Mouse (Mus musculus): Measurements from ENCODE around the gene Cwc27. TPM values are rescaled to one million over a fixed set of nuclear protein-coding genes. Genes with fewer than 3 reads are reported as not detected.

Gene Cwc27
- polyA plus RNA-seq, 1 experiment from 2014 or later: 26.5 TPM

DNA sequence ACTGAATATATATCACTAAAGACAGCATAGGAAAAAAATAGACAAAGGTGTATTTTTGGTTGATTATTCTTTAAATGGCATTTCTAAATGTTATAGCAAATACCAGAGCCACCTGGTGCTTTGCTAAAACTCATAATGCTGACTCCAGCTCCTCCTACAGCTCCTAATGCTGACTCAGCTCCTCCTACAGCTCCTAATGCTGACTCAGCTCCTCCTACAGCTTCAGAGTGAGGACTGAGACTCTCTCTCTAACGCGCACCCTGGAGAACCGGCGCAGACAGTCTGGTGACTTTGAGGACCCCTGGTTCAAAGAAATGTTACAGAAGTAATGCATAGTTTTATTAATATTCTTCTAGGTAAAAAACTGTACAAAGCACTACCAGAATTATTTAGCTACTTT lies 74.1 kb downstream of the Cwc27 start:
- Histone ChIP-seq H3K36me3 (ENCODE audit: control insufficient read depth, insufficient read depth, low read length) (no peaks in the 10 kb centered on the region), H3K9me3 (ENCODE audit: control insufficient read depth, low read length) (no peaks in the 10 kb centered on the region), H3K9ac (replicated peaks; ENCODE audit: low read length) (no peak overlapping the region), H3K27ac (replicated peaks; ENCODE audit: low read depth, low read length) (no peak overlapping the region), H3K27me3 (ENCODE audit: control insufficient read depth, insufficient read depth, low read length) (no peaks in the 10 kb centered on the region), H3K4me2 (ENCODE audit: low read length) (no peak overlapping the region), H3K4me3 (replicated peaks; ENCODE audit: low read depth, low read length) (no peak overlapping the region), H3K4me1 (ENCODE audit: control insufficient read depth, insufficient read depth, low read length) (no peaks in the 10 kb centered on the region)
- DNase-seq (no peak), ATAC-seq (ENCODE audit: low FRiP score, low TSS enrichment) (no peak)
- WGBS: 92% methylated on average over 4 of the region's 4 CpGs

DNA sequence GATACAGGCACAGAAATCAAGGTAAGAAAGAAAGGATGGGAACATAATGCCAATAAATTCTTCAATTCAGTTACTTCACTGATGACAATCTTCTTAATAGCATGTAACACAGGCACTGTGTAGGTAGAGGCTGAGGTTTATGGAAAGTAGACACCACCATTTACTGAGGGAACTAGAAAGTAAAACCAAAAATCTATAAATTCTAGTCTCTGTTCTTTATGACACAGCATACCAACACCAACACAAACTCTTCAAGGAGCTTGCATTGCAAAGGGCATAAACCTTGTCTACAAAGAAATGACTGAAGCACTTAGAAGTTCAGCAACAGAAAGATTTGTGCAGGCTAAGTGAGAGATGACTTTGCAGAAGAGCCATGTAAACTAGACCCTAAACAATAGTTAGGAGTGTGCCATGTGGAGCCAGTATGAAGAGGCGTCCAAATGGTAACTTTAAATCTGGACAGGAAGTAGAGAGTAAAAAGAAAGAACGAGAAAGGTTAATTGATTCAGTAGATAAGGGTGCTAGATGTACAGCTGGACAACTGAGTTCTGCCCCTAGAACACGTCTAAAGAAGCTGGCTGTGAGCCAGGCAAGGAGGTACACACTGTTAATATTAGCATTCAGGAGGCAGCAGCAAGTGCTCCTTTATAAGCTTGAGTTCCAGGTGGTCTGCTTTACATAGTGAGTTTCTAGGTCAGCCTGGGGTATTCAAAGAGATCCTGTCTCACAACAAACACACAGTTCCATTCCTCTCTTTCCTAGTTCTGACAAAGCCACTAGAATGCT lies 87.5 kb downstream of the Cwc27 start:
- H3K4me2 ChIP-seq (ENCODE audit: low read length): no peak overlapping the region
- H3K4me3 ChIP-seq (replicated peaks; ENCODE audit: low read depth, low read length): no peak overlapping the region
- no peak for DNase-seq
- H3K27ac ChIP-seq (replicated peaks; ENCODE audit: low read depth, low read length): no peak overlapping the region
- H3K36me3 ChIP-seq (ENCODE audit: control insufficient read depth, insufficient read depth, low read length): no peaks in the 10 kb centered on the region
- no peak for ATAC-seq (ENCODE audit: low FRiP score, low TSS enrichment)
- no peak overlapping the region for H3K9ac ChIP-seq (replicated peaks; ENCODE audit: low read length)
- H3K9me3 ChIP-seq (ENCODE audit: control insufficient read depth, low read length): no peaks in the 10 kb centered on the region
- 82% methylated on average over 3 of the region's 3 CpGs for WGBS
- H3K27me3 ChIP-seq (ENCODE audit: control insufficient read depth, insufficient read depth, low read length): no peaks in the 10 kb centered on the region
- no peaks in the 10 kb centered on the region for H3K4me1 ChIP-seq (ENCODE audit: control insufficient read depth, insufficient read depth, low read length)

DNA sequence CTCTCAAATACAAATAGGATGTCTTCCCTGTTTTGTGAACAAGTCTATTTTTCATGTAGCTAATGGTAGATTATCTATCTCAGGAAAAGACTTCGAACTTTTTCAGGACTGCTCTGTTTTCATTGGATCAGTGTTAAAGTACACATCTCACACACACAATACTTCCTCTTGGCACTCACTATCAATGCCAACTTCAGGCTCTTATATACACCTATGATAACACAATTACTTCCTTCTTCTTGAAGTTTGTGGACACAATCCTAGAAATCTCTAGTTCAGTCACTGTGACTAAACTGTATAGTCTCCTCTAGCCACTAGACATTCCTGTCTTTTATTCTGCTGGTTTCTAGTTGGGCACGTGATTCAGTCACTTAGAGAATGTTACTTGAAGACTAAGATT lies 89.3 kb downstream of the Cwc27 start:
- Histone ChIP-seq H3K9ac (replicated peaks; ENCODE audit: low read length) (no peak overlapping the region), H3K4me2 (ENCODE audit: low read length) (no peak overlapping the region), H3K4me1 (ENCODE audit: control insufficient read depth, insufficient read depth, low read length) (no peaks in the 10 kb centered on the region), H3K4me3 (replicated peaks; ENCODE audit: low read depth, low read length) (no peak overlapping the region), H3K36me3 (ENCODE audit: control insufficient read depth, insufficient read depth, low read length) (no peaks in the 10 kb centered on the region), H3K27me3 (ENCODE audit: control insufficient read depth, insufficient read depth, low read length) (no peaks in the 10 kb centered on the region), H3K27ac (replicated peaks; ENCODE audit: low read depth, low read length) (no peak overlapping the region), H3K9me3 (ENCODE audit: control insufficient read depth, low read length) (no peaks in the 10 kb centered on the region)
- ATAC-seq (ENCODE audit: low FRiP score, low TSS enrichment): no peak
- WGBS: 93% methylated on average over 2 of the region's 2 CpGs
- no peak for DNase-seq

- H3K4me1 ChIP-seq (ENCODE audit: control insufficient read depth, insufficient read depth, low read length): no peaks in the 10 kb centered on the region
- no peak overlapping the region for H3K4me3 ChIP-seq (replicated peaks; ENCODE audit: low read depth, low read length)
- no peak overlapping the region for H3K27ac ChIP-seq (replicated peaks; ENCODE audit: low read depth, low read length)
- ATAC-seq (ENCODE audit: low FRiP score, low TSS enrichment): no peak
- H3K27me3 ChIP-seq (ENCODE audit: control insufficient read depth, insufficient read depth, low read length): no peaks in the 10 kb centered on the region
- H3K4me2 ChIP-seq (ENCODE audit: low read length): no peak overlapping the region
- no peaks in the 10 kb centered on the region for H3K36me3 ChIP-seq (ENCODE audit: control insufficient read depth, insufficient read depth, low read length)
- no peak overlapping the region for H3K9ac ChIP-seq (replicated peaks; ENCODE audit: low read length)
- DNase-seq: no peak
- WGBS: 91% methylated on average over 5 of the region's 5 CpGs
- no peaks in the 10 kb centered on the region for H3K9me3 ChIP-seq (ENCODE audit: control insufficient read depth, low read length)
Measured at GRCm38 (mm10) chr13:104720133-104720532, 96.8 kb downstream of the Cwc27 start.

DNA sequence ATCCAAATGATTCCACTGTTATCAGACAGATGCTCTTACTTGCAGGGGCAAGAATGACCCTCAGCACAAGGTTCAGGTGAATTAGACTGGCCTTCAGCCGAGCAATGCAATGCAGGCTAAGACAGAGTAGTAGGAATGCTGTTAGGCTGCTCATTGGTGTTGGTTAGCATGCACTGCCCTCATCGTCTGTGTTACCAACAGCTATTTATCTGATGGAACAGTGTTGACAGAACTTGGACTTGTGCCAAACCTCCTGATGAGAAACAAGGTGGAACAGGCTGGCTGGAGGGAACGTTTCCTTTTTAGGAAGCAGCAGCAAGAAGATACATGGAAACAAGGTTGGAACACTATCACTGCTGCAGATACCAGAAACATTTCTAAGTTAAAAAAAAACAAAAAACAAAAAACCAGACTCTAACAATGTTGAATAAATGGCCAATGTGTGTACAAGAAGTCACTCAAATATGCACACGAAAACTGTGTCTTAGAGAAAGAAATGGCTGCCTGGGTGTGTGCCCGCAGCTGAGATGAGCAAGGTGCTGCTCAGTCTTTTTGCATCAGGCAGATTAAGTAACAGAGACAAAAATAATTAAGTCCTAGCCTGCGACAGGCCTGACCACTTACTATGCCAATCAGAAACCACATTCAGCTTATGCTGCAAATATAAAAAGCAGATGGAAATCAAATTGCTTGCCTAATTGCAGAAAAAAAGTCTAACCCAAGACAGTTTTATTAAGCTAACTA lies 122.2 kb downstream of the Cwc27 start:
- peak; percentile 80 for DNase-seq
- peaks cover 3% of the 10 kb centered on the region; the same call in 1 of the 2 replicates for H3K4me1 ChIP-seq (ENCODE audit: control insufficient read depth, insufficient read depth, low read length)
- no peaks in the 10 kb centered on the region for H3K9me3 ChIP-seq (ENCODE audit: control insufficient read depth, low read length)
- WGBS: 58% methylated on average over 6 of the region's 6 CpGs
- no peak overlapping the region for H3K4me2 ChIP-seq (ENCODE audit: low read length)
- H3K27ac ChIP-seq (replicated peaks; ENCODE audit: low read depth, low read length): no peak overlapping the region
- no peak overlapping the region for H3K9ac ChIP-seq (replicated peaks; ENCODE audit: low read length)
- H3K36me3 ChIP-seq (ENCODE audit: control insufficient read depth, insufficient read depth, low read length): no peaks in the 10 kb centered on the region
- H3K4me3 ChIP-seq (replicated peaks; ENCODE audit: low read depth, low read length): no peak overlapping the region
- H3K27me3 ChIP-seq (ENCODE audit: control insufficient read depth, insufficient read depth, low read length): no peaks in the 10 kb centered on the region
- peak; percentile 74; the same call in 1 of the 2 replicates for ATAC-seq (ENCODE audit: low FRiP score, low TSS enrichment)

- no peak overlapping the region for H3K9ac ChIP-seq (replicated peaks; ENCODE audit: low read length)
- no peaks in the 10 kb centered on the region for H3K9me3 ChIP-seq (ENCODE audit: control insufficient read depth, low read length)
- no peak for DNase-seq
- H3K4me3 ChIP-seq (replicated peaks; ENCODE audit: low read depth, low read length): no peak overlapping the region
- no peak overlapping the region for H3K4me2 ChIP-seq (ENCODE audit: low read length)
- 91% methylated on average over 3 of the region's 3 CpGs for WGBS
- ATAC-seq (ENCODE audit: low FRiP score, low TSS enrichment): no peak
- H3K27ac ChIP-seq (replicated peaks; ENCODE audit: low read depth, low read length): no peak overlapping the region
- peaks cover 3% of the 10 kb centered on the region; the same call in 1 of the 2 replicates for H3K4me1 ChIP-seq (ENCODE audit: control insufficient read depth, insufficient read depth, low read length)
- no peaks in the 10 kb centered on the region for H3K36me3 ChIP-seq (ENCODE audit: control insufficient read depth, insufficient read depth, low read length)
- no peaks in the 10 kb centered on the region for H3K27me3 ChIP-seq (ENCODE audit: control insufficient read depth, insufficient read depth, low read length)
Measured at GRCm38 (mm10) chr13:104692710-104693109, 124.2 kb downstream of the Cwc27 start.

DNA sequence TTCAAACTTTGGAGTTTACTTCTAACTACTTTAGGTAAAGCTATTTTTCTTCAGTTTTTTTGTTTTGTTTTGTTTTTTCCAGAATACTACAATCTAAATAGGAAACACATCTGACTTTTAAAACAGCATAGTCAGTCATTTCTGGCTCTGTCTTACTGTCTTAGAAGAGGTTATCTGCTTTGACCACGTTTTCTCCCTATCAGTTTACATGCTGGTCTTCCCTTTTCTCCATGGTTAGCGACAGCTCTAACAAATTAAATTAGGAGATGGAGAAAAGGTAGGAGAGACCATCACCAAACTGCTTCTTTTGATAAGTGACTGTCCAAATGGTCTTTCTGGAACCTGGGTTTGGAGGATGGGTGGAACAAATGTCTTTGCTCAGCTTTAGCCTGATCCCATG lies 131.4 kb downstream of the Cwc27 start:
- Histone ChIP-seq H3K36me3 (ENCODE audit: control insufficient read depth, insufficient read depth, low read length) (no peaks in the 10 kb centered on the region), H3K27ac (replicated peaks; ENCODE audit: low read depth, low read length) (no peak overlapping the region), H3K4me2 (ENCODE audit: low read length) (no peak overlapping the region), H3K4me1 (ENCODE audit: control insufficient read depth, insufficient read depth, low read length) (no peaks in the 10 kb centered on the region), H3K4me3 (replicated peaks; ENCODE audit: low read depth, low read length) (no peak overlapping the region), H3K9me3 (ENCODE audit: control insufficient read depth, low read length) (no peaks in the 10 kb centered on the region), H3K9ac (replicated peaks; ENCODE audit: low read length) (no peak overlapping the region), H3K27me3 (ENCODE audit: control insufficient read depth, insufficient read depth, low read length) (no peaks in the 10 kb centered on the region)
- 91% methylated on average over 2 of the region's 2 CpGs for WGBS
- ATAC-seq (ENCODE audit: low FRiP score, low TSS enrichment): no peak
- DNase-seq: no peak

GRCm38 (mm10) chr13:104684361-104685011 lies 132.5 kb downstream of the Cwc27 start:
- ATAC-seq (ENCODE audit: low FRiP score, low TSS enrichment) (no peak), DNase-seq (no peak)
- 44% methylated on average over 6 of the region's 6 CpGs for WGBS

More at GRCm38 (mm10) chr13:104684361-104685011, 132.5 kb downstream of the Cwc27 start:
- H3K36me3 ChIP-seq (ENCODE audit: control insufficient read depth, insufficient read depth, low read length): no peaks in the 10 kb centered on the region
- H3K9ac ChIP-seq (replicated peaks; ENCODE audit: low read length): no peak overlapping the region
- no peaks in the 10 kb centered on the region for H3K9me3 ChIP-seq (ENCODE audit: control insufficient read depth, low read length)
- no peak overlapping the region for H3K27ac ChIP-seq (replicated peaks; ENCODE audit: low read depth, low read length)
- no peak overlapping the region for H3K4me3 ChIP-seq (replicated peaks; ENCODE audit: low read depth, low read length)
- no peaks in the 10 kb centered on the region for H3K4me1 ChIP-seq (ENCODE audit: control insufficient read depth, insufficient read depth, low read length)
- no peak overlapping the region for H3K4me2 ChIP-seq (ENCODE audit: low read length)
- no peaks in the 10 kb centered on the region for H3K27me3 ChIP-seq (ENCODE audit: control insufficient read depth, insufficient read depth, low read length)

All from midbrain, embryonic 14.5 days (tissue).